Comparison of ENCODE assay signal across 11 mouse cellular contexts in the genomic region with DNA sequence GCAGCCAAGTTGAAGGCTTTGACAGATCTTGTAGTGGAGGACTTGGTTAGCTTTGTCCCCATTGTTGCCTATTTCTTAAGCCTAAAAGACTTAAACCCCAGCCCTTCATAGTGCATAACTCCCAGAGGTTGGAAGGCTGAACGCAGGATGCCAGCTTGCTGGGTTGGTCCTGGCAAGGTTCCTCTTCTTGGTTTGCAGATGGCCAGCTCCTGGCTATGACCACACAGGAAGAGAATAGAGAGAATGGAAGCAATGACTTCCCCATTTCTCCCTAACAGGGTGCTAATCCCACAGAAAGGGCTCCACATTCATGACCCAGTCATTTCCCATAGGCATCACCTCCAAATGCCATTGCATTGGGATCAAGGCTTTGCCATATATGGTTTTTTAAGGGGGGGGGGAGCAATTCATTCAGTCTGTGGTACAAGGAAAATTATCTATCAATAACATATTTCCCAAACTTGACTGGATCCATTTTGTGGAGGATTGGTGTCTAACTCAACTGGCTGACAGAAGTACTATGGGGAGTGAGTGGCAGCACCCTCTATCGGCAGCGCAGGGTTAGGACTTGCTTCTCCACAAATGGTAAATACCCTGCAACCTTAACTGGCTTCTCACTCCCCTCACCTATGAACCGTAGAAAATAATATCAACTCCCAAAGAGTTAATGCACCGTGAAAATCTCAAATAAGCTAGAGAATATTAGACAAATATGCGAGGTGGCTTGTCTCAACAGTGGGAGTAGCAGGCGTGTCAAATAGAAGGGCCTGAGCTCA.
DNase-seq lines count a peak whose midpoint lies in the region; ATAC-seq and TF ChIP-seq lines count a peak whose summit lies in the region.
"Had no signal": no experiment of that assay in that cellular context is flagged by ENCODE, and none has a peak within 500 bp of the region (broad histone marks: within the 10 kb centered on the region; RNA-seq: fewer than 3 reads in every experiment).

No protein-coding gene starts in this region.

- peak; percentile 77 for ATAC-seq in common myeloid progenitor, adult 5-6 weeks (replicated peaks; ENCODE audit: low read depth, poor library complexity, severe bottlenecking)
- peak; percentile 77 for ATAC-seq in megakaryocyte progenitor cell, adult 5-6 weeks (replicated peaks; ENCODE audit: poor library complexity)

- intact Hi-C loops in left cerebral cortex, postnatal 25 days (cut with DNase I), result no loop called here

- peak overlapping the region; percentile 77 for H3K27ac ChIP-seq in layer of hippocampus, adult 2 months
- H3K27ac ChIP-seq: liver, embryonic 13.5 days had no signal

- TF ChIP-seq CTCF in layer of hippocampus, adult 2 months (conservative IDR thresholded peaks at IDR 0.05), result peak; percentile 68

- no peak overlapping the region for H3K4me3 ChIP-seq in layer of hippocampus, adult 2 months
- H3K4me3 ChIP-seq: liver, embryonic 13.5 days had no signal

- DNase-seq in layer of hippocampus, adult 2 months (ENCODE audit: low spot score in 2 of 2), result no peak
- no peak for DNase-seq in layer of hippocampus, postnatal 36 days
- peak; percentile 34 for DNase-seq in ES-CJ7 (ENCODE audit: low read depth, low spot score)
- DNase-seq in ovary, postnatal 36 days (ENCODE audit: low spot score), result no peak
- DNase-seq in left cerebral cortex, postnatal 25 days (ENCODE audit: low spot score in 2 of 2), result no peak
- DNase-seq: embryo, embryonic 11 days; heart, postnatal 36 days; liver, embryonic 13.5 days; thymus, postnatal 14 days had no signal
